Mouse (Mus musculus): Measurements from ENCODE around the gene Rpl9-ps1.

DNA sequence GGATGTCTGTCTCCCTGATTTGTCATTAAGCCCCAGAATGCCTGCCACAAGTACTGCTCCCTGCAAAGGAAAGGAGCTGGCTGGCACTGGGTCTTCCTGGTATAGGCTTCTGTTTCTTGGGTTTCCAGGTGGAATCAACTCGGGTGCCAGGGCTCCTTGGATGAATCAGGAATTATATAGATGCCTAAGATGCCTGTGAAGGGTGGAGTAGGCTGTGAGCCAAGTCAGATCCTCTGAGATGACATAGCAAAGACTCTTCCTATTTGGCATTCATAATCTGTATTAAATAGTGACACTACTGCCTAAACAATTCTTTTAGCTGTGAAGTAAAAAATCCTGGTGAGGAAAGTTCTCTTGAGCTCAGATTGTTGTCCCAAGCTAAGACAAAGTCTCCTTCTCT is 39.0 kb downstream of the Rpl9-ps1 start:
- no peak for TF ChIP-seq POLR2A (IDR thresholded peaks at IDR 0.05; ENCODE audit: insufficient read depth, low read depth, low read length)
- no peak for TF ChIP-seq CTCF (IDR thresholded peaks at IDR 0.05; ENCODE audit: insufficient read depth, low read depth, low read length)
